Mouse (Mus musculus): ENCODE measurements around the gene Mapkap1.

DNA sequence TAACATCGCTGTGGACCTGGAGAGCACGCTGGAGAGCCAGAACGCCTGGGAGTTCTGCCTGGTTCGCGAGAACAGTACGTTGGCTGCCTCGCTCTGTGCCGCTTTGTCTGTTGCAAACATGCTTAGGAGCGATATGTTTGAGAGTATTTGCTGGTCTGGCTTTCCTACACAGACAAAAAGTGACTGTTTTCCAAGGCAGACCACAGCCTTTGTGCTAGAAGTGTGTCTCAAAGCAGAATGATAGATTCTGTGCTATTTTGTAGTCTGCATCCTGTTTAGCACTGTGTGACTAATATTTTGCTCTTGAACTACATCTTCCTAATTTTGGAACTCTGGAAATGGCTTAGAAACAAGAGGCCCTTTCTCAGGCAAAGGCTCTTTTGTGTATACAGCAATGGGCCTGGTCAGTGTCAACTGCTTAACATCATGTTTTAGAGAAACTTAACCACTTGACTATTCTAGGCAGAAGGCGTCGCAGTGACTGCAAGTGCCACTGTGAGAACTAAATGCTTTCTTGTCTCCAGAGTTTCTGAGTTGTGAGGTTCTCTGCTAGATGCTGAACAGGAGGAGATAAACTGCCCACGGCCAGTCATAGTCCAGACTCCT is 156.6 kb downstream of the Mapkap1 start:
- TF ChIP-seq POLR2A (IDR thresholded peaks at IDR 0.05; ENCODE audit: borderline replicate concordance, insufficient read depth, low read length) = no peak
- TF ChIP-seq CTCF (IDR thresholded peaks at IDR 0.05; ENCODE audit: borderline replicate concordance, insufficient read depth, low read depth, low read length) = no peak

Measured in cerebellum, adult 2 months (tissue).